Mouse (Mus musculus): Measurements from ENCODE around the gene Nox1. TPM values are rescaled to one million over a fixed set of nuclear protein-coding genes. Genes with fewer than 3 reads are reported as not detected.

Gene Nox1
- polyA plus RNA-seq (2014; fragmentation: Illumina TruSeq; extraction: RNeasy Lipid Tissue Mini Kit (QIAGEN cat#74804); ENCODE audit: low read depth, low replicate concordance), result 52.7 TPM

DNA sequence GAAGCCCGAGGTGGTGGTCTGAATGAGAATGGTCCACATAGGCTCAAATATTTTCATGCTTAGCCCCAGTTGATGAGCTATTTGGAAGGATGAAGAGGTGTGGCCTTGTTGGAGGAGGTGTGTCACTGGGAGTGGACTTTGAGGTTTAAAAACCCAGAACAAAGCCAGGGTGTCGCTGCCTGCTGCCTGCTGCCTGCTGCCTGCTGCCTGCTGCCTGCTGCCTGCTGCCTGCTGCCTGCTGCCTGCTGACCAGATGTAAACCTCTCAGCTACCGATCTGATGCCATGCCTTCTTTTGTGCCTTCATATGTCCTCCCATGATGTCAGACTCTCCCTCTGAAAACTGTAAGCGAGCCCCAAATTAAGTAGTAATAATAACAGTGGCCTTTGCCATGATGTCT, at the start of gene Nox1:
Gene Nox1, minus strand, starts transcription at position 101 of the 400 bp plus-strand sequence.

DNA sequence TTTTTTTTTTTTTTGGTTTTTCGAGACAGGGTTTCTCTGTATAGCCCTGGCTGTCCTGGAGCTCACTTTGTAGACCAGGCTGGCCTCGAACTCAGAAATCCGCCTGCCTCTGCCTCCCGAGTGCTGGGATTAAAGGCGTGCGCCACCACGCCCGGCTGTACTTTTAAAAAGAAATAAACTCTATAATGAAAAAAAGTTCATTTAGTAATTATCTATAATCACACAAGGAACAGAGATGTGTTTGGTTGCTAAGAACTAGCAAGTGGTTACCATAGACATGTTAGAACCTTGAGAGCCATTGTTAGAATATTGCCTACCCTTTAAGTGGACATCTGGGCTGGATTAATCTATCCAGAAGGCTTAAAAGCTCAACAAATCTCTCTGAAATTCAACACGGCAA, 34.6 kb downstream of the Nox1 start, which contains the start of gene Arl13a:
Gene Arl13a, plus strand, starts transcription at position 301 of the 400 bp plus-strand sequence.

DNA sequence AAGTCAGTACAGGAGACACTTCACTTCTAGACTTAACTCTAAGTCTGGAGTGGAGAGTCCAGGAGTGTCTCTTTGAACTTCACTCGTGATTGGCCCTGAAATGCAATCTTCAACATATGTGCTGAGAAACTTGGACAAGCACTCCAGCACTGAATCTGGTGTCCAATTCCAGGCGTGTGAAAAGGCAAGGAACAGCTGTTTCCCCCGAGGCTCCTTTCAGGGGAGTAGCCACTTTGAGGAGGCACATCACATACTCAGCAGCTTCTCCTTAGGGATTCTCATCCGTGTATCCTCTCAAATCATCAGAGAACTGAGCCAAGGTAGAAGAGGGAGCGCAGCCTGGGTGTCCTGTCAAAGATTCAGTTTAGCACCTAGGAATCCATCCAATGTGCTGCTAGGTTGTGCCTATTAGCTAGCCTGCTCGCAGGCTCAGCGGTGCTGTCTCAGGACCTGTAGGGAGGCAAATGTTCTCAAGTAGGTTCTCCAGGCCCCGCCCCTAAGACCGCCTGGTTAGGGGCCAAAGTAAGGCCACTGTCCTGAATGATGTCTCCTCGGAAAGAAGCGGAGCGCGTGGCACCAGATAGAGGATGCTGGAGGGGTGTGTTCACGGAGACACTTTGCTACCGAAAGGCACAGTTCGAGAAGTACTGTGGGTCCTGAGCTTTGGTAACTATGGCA, 59.6 kb downstream of the Nox1 start, which contains the start of gene Xkrx:
Gene Xkrx, minus strand, starts transcription at position 34 of the 678 bp plus-strand sequence.

DNA sequence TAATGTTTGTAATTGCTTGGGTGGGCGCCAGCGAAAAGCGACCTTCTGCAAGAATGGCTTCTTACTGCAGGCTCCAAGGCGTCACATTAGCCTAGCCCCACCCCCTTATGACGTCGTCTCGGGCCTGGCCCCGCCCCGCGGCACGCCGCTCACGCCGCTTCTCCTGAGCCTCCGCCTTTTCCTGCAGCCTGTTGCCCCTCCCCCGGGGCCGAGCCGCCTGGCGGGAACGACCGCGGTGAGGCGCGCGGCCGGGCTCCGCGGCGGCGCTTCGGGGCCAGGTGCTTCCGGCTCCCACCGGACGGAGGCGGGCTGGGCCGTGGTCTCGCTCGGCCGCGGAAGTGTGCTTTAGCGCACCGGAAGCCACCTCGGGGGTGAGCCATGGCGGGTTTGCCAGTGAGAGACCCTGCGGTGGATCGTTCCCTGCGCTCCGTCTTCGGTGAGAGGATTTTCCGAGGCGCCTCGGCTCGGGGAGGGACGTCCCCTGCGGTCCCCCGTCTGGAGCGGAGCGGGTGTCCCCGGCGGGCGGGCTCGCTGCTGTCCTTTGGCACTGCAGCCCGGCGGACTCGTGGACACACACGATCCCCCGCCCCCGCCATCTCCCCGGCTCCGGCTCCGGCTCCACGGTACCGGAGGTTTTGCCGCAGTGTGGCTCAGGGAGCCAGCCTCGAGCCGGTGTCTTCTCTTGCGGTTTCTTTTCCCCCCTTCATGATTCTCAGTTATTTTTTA, 162.6 kb downstream of the Nox1 start, which contains the start of gene Cstf2:
Gene Cstf2, plus strand, starts transcription at position 201 of the 726 bp plus-strand sequence.

Other genes with a start within 250 kb of the Nox1 start
- gene Sytl4, start 240.1 kb downstream of the Nox1 start, polyA plus RNA-seq (2014; fragmentation: Illumina TruSeq; extraction: RNeasy Lipid Tissue Mini Kit (QIAGEN cat#74804); ENCODE audit: low read depth, low replicate concordance), result 27.1 TPM
- 60.3 TPM for gene Cstf2, start 162.8 kb downstream of the Nox1 start, polyA plus RNA-seq (2014; fragmentation: Illumina TruSeq; extraction: RNeasy Lipid Tissue Mini Kit (QIAGEN cat#74804); ENCODE audit: low read depth, low replicate concordance)
- gene Xkrx, start 59.9 kb downstream of the Nox1 start, polyA plus RNA-seq (2014; fragmentation: Illumina TruSeq; extraction: RNeasy Lipid Tissue Mini Kit (QIAGEN cat#74804); ENCODE audit: low read depth, low replicate concordance), result 0.76 TPM
- gene Arl13a, start 34.5 kb downstream of the Nox1 start, polyA plus RNA-seq (2014; fragmentation: Illumina TruSeq; extraction: RNeasy Lipid Tissue Mini Kit (QIAGEN cat#74804); ENCODE audit: low read depth, low replicate concordance), result not detected
- gene Trmt2b, start 55.0 kb upstream of the Nox1 start, polyA plus RNA-seq (2014; fragmentation: Illumina TruSeq; extraction: RNeasy Lipid Tissue Mini Kit (QIAGEN cat#74804); ENCODE audit: low read depth, low replicate concordance), result 63.3 TPM
- 8.7 TPM for gene Tmem35a, start 73.3 kb upstream of the Nox1 start, polyA plus RNA-seq (2014; fragmentation: Illumina TruSeq; extraction: RNeasy Lipid Tissue Mini Kit (QIAGEN cat#74804); ENCODE audit: low read depth, low replicate concordance)
- gene Cenpi, start 86.1 kb upstream of the Nox1 start, polyA plus RNA-seq (2014; fragmentation: Illumina TruSeq; extraction: RNeasy Lipid Tissue Mini Kit (QIAGEN cat#74804); ENCODE audit: low read depth, low replicate concordance), result 7.5 TPM
- gene Drp2, start 182.6 kb upstream of the Nox1 start, polyA plus RNA-seq (2014; fragmentation: Illumina TruSeq; extraction: RNeasy Lipid Tissue Mini Kit (QIAGEN cat#74804); ENCODE audit: low read depth, low replicate concordance), result 1.5 TPM

Measured in sigmoid colon, adult 10 weeks (tissue).